Mouse (Mus musculus) intestine, postnatal 0 days (tissue): ENCODE measurements at regions not wholly inside any gene's neighbourhood (a gene's known extent, or its start where the extent isn't known, plus 50 kb on each side); places are given as distances from the start of the nearest gene placed in this dataset.

ENCODE experiments used
- ATAC-seq: fragments of 200-750 bp; cut with Nextera tagmentation; 2 replicates; pipeline ENCODE4 v1.8.0; 2017; ENCODE audit warnings: mild to moderate bottlenecking, moderate TSS enrichment, moderate library complexity
- H3K27ac ChIP-seq: fragments of 300-500 bp; sonication (generic); 2 replicates; pipeline ENCODE4 v1.5.1; 2014; ENCODE audit warnings: mild to moderate bottlenecking, low read depth, low read length, moderate library complexity
- H3K27me3 ChIP-seq: fragments of 300-500 bp; sonication (generic); replicated peaks from 2 replicates; pipeline ENCODE4 v1.6.1; 2014; ENCODE audit warnings: low read length, mixed read lengths; ENCODE audit not compliant: control insufficient read depth, insufficient read depth
- H3K36me3 ChIP-seq: fragments of 300-500 bp; sonication (generic); 2 replicates; pipeline ENCODE4 v1.6.1; 2014; ENCODE audit warnings: mild to moderate bottlenecking, moderate library complexity; ENCODE audit not compliant: control insufficient read depth, insufficient read depth
- H3K4me1 ChIP-seq: fragments of 300-500 bp; sonication (generic); replicated peaks from 2 replicates; pipeline ENCODE4 v1.6.1; 2014; ENCODE audit warnings: antibody characterized with exemption, low read length, mixed read lengths; ENCODE audit not compliant: control insufficient read depth, insufficient read depth
- H3K4me2 ChIP-seq: fragments of 300-500 bp; sonication (generic); replicated peaks from 2 replicates; pipeline ENCODE4 v1.6.1; 2014; ENCODE audit warnings: low read depth, mild to moderate bottlenecking, moderate library complexity
- H3K4me3 ChIP-seq: fragments of 300-500 bp; sonication (generic); 2 replicates; pipeline ENCODE4 v1.5.1; 2014; ENCODE audit warnings: low read depth, low read length
- H3K9ac ChIP-seq: fragments of 300-500 bp; sonication (generic); 2 replicates; pipeline ENCODE4 v1.6.1; 2014; ENCODE audit warnings: mild to moderate bottlenecking, low read depth, low read length
- H3K9me3 ChIP-seq: fragments of 300-500 bp; sonication (generic); 2 replicates; pipeline ENCODE4 v1.6.1; 2016; ENCODE audit warnings: mixed run types; ENCODE audit not compliant: control insufficient read depth
- CTCF ChIP-seq: sonication (generic); IDR thresholded peaks from 2 replicates; pipeline ENCODE4 v1.5.1; 2016; ENCODE audit warnings: low read depth, mild to moderate bottlenecking, control low read depth, antibody characterized with exemption, moderate library complexity
- WGBS: fragments of 180-500 bp; shearing (Covaris S2); extraction: QIAGEN DNeasy Blood & Tissue Kit; methylation state at CpG from one replicate; pipeline ENCODE4 v1.1.7; 2014; 5-methylcytosine and 5-hydroxymethylcytosine counted together

GRCm38 (mm10) chr6:50734701-50735100, 80.5 kb upstream of the Npvf start:
- no peak for TF ChIP-seq CTCF

GRCm38 (mm10) chr6:50735825-50736224, 81.6 kb upstream of the Npvf start:
- no peaks in the 10 kb centered on the region for H3K36me3 ChIP-seq
- H3K27ac ChIP-seq = no peak overlapping the region
- H3K9ac ChIP-seq = no peak overlapping the region
- ATAC-seq = no peak
- no peak overlapping the region for H3K4me3 ChIP-seq
- no peaks in the 10 kb centered on the region for H3K9me3 ChIP-seq
- 0 out of 2 replicates have a peak, but pooled peaks cover 5% of the 10 kb centered on the region for H3K4me1 ChIP-seq
- H3K4me2 ChIP-seq = no peak overlapping the region
- peak; percentile 26; the same call in 1 of the 2 replicates for TF ChIP-seq CTCF
- 0 out of 2 replicates have a peak, but pooled peaks cover 4% of the 10 kb centered on the region for H3K27me3 ChIP-seq
- WGBS = 61% methylated on average over 2 of the region's 2 CpGs

More at GRCm38 (mm10) chr6:50734701-50735100, 80.5 kb upstream of the Npvf start:
- Histone ChIP-seq H3K27ac (no peak overlapping the region), H3K9ac (no peak overlapping the region), H3K36me3 (no peaks in the 10 kb centered on the region), H3K4me1 (0 out of 2 replicates have a peak, but pooled peaks cover 5% of the 10 kb centered on the region), H3K9me3 (no peaks in the 10 kb centered on the region), H3K4me3 (no peak overlapping the region), H3K27me3 (0 out of 2 replicates have a peak, but pooled peaks cover 4% of the 10 kb centered on the region), H3K4me2 (no peak overlapping the region)
- ATAC-seq = no peak
- WGBS = 78% methylated on average over 2 of the region's 2 CpGs

- no peak for TF ChIP-seq CTCF
- no peak overlapping the region for H3K27ac ChIP-seq
- H3K4me2 ChIP-seq = no peak overlapping the region
- 68% methylated on average over 4 of the region's 4 CpGs for WGBS
- H3K9ac ChIP-seq = no peak overlapping the region
- H3K27me3 ChIP-seq = no peaks in the 10 kb centered on the region
- ATAC-seq = no peak
- H3K4me1 ChIP-seq = no peaks in the 10 kb centered on the region
- no peaks in the 10 kb centered on the region for H3K9me3 ChIP-seq
- H3K4me3 ChIP-seq = no peak overlapping the region
- no peaks in the 10 kb centered on the region for H3K36me3 ChIP-seq
These were observed 87.8 kb upstream of the Npvf start for GRCm38 (mm10) chr6:50742009-50742408.

GRCm38 (mm10) chr6:50744462-50745166, 90.4 kb upstream of the Npvf start:
- H3K27ac ChIP-seq = no peak overlapping the region
- WGBS = 58% methylated on average over 6 of the region's 6 CpGs

GRCm38 (mm10) chr6:50753151-50753550, 98.9 kb upstream of the Npvf start:
- 80% methylated on average over 7 of the region's 7 CpGs for WGBS
- no peak overlapping the region for H3K4me2 ChIP-seq
- H3K4me3 ChIP-seq = no peak overlapping the region
- no peak overlapping the region for H3K27ac ChIP-seq
- H3K36me3 ChIP-seq = no peaks in the 10 kb centered on the region
- H3K27me3 ChIP-seq = 0 out of 2 replicates have a peak, but pooled peaks cover 3% of the 10 kb centered on the region
- no peaks in the 10 kb centered on the region for H3K4me1 ChIP-seq
- ATAC-seq = no peak
- TF ChIP-seq CTCF = no peak
- no peaks in the 10 kb centered on the region for H3K9me3 ChIP-seq
- H3K9ac ChIP-seq = no peak overlapping the region

More at GRCm38 (mm10) chr6:50744462-50745166, 90.4 kb upstream of the Npvf start:
- H3K27me3 ChIP-seq = no peaks in the 10 kb centered on the region
- H3K36me3 ChIP-seq = no peaks in the 10 kb centered on the region
- TF ChIP-seq CTCF = no peak
- ATAC-seq = no peak
- no peak overlapping the region for H3K9ac ChIP-seq
- no peak overlapping the region for H3K4me2 ChIP-seq
- H3K9me3 ChIP-seq = no peaks in the 10 kb centered on the region
- no peak overlapping the region for H3K4me3 ChIP-seq
- H3K4me1 ChIP-seq = no peaks in the 10 kb centered on the region

- Histone ChIP-seq H3K9ac (no peak overlapping the region), H3K36me3 (no peaks in the 10 kb centered on the region), H3K4me1 (no peaks in the 10 kb centered on the region), H3K27me3 (0 out of 2 replicates have a peak, but pooled peaks cover 3% of the 10 kb centered on the region), H3K4me3 (no peak overlapping the region), H3K9me3 (no peaks in the 10 kb centered on the region), H3K4me2 (no peak overlapping the region), H3K27ac (no peak overlapping the region)
- TF ChIP-seq CTCF = no peak
- no peak for ATAC-seq
- 92% methylated on average over 12 of the region's 12 CpGs for WGBS
These were observed 100.5 kb upstream of the Npvf start for GRCm38 (mm10) chr6:50754786-50755185.
